Mouse (Mus musculus) small intestine, adult 2 months (tissue): Measurements from ENCODE around the gene Tmem231. TPM values are rescaled to one million over a fixed set of nuclear protein-coding genes. Genes with fewer than 3 reads are reported as not detected.

Experiments
- H3K27ac ChIP-seq: fragments of 200-500 bp; 2 replicates; pipeline ENCODE4 v1.5.1; 2012; ENCODE audit warnings: low read depth, low read length, control low read depth, inconsistent platforms; ENCODE audit not compliant: insufficient read depth
- H3K27me3 ChIP-seq: fragments of 200-500 bp; 2 replicates; pipeline ENCODE4 v1.6.1; 2012; ENCODE audit warnings: mild to moderate bottlenecking, moderate library complexity, low read length, inconsistent platforms; ENCODE audit not compliant: control insufficient read depth, insufficient read depth
- H3K36me3 ChIP-seq: fragments of 200-500 bp; 2 replicates; pipeline ENCODE4 v1.6.1; 2012; ENCODE audit warnings: mild to moderate bottlenecking, low read length, control low read depth, inconsistent platforms; ENCODE audit not compliant: control insufficient read depth, insufficient read depth
- H3K4me1 ChIP-seq: fragments of 200-500 bp; 2 replicates; pipeline ENCODE4 v1.6.1; 2012; ENCODE audit warnings: low read length, inconsistent platforms, mixed read lengths; ENCODE audit not compliant: control insufficient read depth, insufficient read depth, insufficient read length
- H3K4me3 ChIP-seq: fragments of 200-500 bp; 2 replicates; pipeline ENCODE4 v1.5.1; 2012; ENCODE audit warnings: low read depth, mild to moderate bottlenecking, control low read depth, inconsistent platforms, low read length, moderate library complexity
- CTCF ChIP-seq: fragments of 200-500 bp; IDR thresholded peaks from 2 replicates; pipeline ENCODE4 v1.5.1; 2012; ENCODE audit warnings: low read depth, mild to moderate bottlenecking, control low read depth, inconsistent platforms, low read length, moderate library complexity, mixed read lengths; ENCODE audit not compliant: insufficient replicate concordance, insufficient read length; ENCODE audit errors: extremely low read depth
- POLR2A ChIP-seq: fragments of 200-500 bp; IDR thresholded peaks from 2 replicates; pipeline ENCODE4 v1.6.1; 2012; ENCODE audit warnings: low read depth, mild to moderate bottlenecking, control low read depth, inconsistent platforms, low read length, moderate library complexity
- WGBS: fragments of 180-500 bp; shearing (Covaris S2); methylation state at CpG from one replicate; pipeline ENCODE4 v1.1.7; 2018; 5-methylcytosine and 5-hydroxymethylcytosine counted together
- polyA plus RNA-seq: library from polyadenylated mRNA; depleted of rRNA; stranded (reverse); fragments of >200 nt; gene quantifications from 2 replicates; pipeline ENCODE4 v1.2.3, GENCODE M21; 2012

Tmem231 gene
- polyA plus RNA-seq, 1 experiment = 1.5 TPM

DNA sequence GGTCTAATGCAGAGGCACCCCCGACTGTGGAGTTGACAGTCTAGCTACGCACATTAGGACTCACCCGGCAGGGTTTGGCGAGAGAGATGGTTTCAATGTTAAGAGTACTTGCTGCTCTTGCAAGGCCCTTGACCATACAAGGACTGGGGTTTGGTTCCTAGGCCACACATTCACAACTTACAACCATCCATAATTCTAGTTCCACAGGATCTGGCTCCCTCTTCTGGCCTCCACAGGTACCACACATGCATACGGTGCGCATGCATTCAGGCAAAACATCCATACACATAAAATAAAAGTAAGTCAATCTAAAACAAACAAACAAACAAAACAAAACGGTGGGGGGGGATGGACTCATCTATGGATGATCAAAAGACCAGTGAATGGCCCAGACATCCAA is 38.7 kb downstream of the Tmem231 start:
- Histone ChIP-seq H3K36me3 (no peaks in the 10 kb centered on the region), H3K27me3 (peaks cover 9% of the 10 kb centered on the region), H3K4me3 (no peak overlapping the region), H3K4me1 (0 out of 2 replicates have a peak, but pooled peaks cover 3% of the 10 kb centered on the region), H3K27ac (no peak overlapping the region)
- no peak for TF ChIP-seq POLR2A
- TF ChIP-seq CTCF = no peak
- 87% methylated on average over 7 of the region's 7 CpGs for WGBS

GRCm38 (mm10) chr8:111892615-111893014 is 41.1 kb downstream of the Tmem231 start:
- no peak overlapping the region for H3K27ac ChIP-seq
- H3K4me1 ChIP-seq = 0 out of 2 replicates have a peak, but pooled peaks cover 3% of the 10 kb centered on the region
- TF ChIP-seq CTCF (no peak), POLR2A (no peak)
- H3K27me3 ChIP-seq = peaks cover 15% of the 10 kb centered on the region
- 30% methylated on average over 5 of the region's 5 CpGs for WGBS
- H3K4me3 ChIP-seq = no peak overlapping the region
- H3K36me3 ChIP-seq = no peaks in the 10 kb centered on the region

DNA sequence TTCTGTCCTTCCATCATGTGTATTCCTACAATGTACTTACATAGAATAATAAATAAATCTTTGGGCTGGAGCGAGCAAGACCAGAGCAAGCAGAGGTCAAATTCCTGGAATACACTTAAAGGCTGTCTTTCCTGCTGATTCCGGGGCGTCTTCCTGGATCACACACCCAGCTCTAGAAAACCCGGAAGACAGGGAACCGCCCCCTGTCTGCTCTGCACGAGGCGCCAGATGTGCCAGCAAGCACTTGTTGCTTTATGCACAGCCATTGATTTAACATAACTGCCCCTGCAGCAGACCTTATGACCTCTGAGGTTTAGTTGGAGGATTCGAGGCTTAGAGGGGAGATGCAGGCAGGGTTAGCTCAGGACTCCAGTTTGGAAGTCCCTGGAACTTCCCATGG is 41.7 kb downstream of the Tmem231 start:
- TF ChIP-seq POLR2A (no peak), CTCF (no peak)
- 0 out of 2 replicates have a peak, but pooled peaks cover 3% of the 10 kb centered on the region for H3K4me1 ChIP-seq
- H3K27ac ChIP-seq = no peak overlapping the region
- H3K4me3 ChIP-seq = no peak overlapping the region
- WGBS = 2% methylated on average over 8 of the region's 8 CpGs
- peaks cover 15% of the 10 kb centered on the region for H3K27me3 ChIP-seq
- H3K36me3 ChIP-seq = no peaks in the 10 kb centered on the region

DNA sequence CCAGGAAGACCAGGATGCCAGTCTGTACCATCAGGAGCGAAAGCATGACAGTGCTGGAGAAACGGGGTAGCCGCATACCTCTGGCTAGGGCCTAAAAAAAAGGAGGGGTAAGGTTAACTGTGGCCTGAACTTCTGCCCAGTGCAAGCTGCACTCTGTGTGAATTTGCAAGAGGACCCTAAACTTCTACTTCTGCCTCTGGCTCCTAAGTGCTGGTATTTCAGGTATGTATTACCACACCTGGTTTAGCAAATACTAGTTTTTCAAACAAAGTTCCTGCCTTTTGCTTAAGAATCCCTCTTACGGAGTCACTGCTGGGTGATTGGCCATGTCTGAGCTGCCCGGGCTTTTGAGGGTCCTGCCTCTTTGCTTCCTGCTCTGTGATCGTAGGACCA is 42.8 kb downstream of the Tmem231 start:
- no peaks in the 10 kb centered on the region for H3K36me3 ChIP-seq
- 72% methylated on average over 6 of the region's 6 CpGs for WGBS
- peaks cover 15% of the 10 kb centered on the region for H3K27me3 ChIP-seq
- H3K4me1 ChIP-seq = 0 out of 2 replicates have a peak, but pooled peaks cover 3% of the 10 kb centered on the region
- no peak overlapping the region for H3K27ac ChIP-seq
- no peak overlapping the region for H3K4me3 ChIP-seq
- TF ChIP-seq CTCF = no peak
- no peak for TF ChIP-seq POLR2A

- 17% methylated on average over 86 of the region's 86 CpGs for WGBS
- H3K27ac ChIP-seq = no peak overlapping the region
- H3K4me3 ChIP-seq = no peak overlapping the region
- peaks cover 15% of the 10 kb centered on the region for H3K27me3 ChIP-seq
- TF ChIP-seq POLR2A (no peak), CTCF (no peak)
- H3K4me1 ChIP-seq = 0 out of 2 replicates have a peak, but pooled peaks cover 3% of the 10 kb centered on the region
- H3K36me3 ChIP-seq = no peaks in the 10 kb centered on the region
These were observed 43.5 kb downstream of the Tmem231 start for GRCm38 (mm10) chr8:111889931-111890910.

DNA sequence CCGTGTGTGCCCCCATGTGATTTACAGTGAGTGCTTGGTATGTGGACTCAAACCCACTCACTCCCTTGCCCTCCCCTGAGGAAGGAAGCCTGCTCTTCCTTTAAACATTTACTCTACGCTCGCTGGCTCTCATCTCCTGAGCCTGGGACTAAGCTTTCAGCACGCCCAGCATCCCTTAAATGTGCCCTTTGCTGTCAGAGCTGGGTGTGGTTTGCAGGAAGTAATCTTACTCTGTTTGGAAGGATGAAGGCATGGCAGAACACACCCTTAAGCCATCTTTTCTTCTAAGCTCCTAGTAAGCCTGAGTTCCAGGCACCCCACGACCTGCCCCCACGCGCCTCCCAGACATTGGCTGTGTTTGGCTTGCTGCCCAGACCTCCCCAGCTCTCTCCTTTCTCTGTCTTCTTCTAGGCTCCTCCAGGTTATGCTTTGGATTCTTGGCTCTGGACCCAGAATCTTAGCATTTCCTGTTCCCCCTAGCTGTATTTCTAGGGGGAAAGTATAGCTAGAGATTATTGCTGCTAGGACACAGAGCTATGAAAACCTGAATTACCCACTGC is 45.5 kb downstream of the Tmem231 start:
- Histone ChIP-seq H3K27ac (no peak overlapping the region), H3K4me1 (0 out of 2 replicates have a peak, but pooled peaks cover 3% of the 10 kb centered on the region), H3K4me3 (no peak overlapping the region), H3K27me3 (peaks cover 15% of the 10 kb centered on the region), H3K36me3 (no peaks in the 10 kb centered on the region)
- no peak for TF ChIP-seq POLR2A
- TF ChIP-seq CTCF = no peak
- 21% methylated on average over 7 of the region's 7 CpGs for WGBS

- Histone ChIP-seq H3K4me3 (no peak overlapping the region), H3K36me3 (no peaks in the 10 kb centered on the region), H3K27ac (no peak overlapping the region), H3K27me3 (peaks cover 15% of the 10 kb centered on the region), H3K4me1 (0 out of 2 replicates have a peak, but pooled peaks cover 3% of the 10 kb centered on the region)
- 53% methylated on average over 1 of the region's 1 CpGs for WGBS
- TF ChIP-seq CTCF (no peak), POLR2A (no peak)
These were observed 46.2 kb downstream of the Tmem231 start for GRCm38 (mm10) chr8:111887479-111887878.

GRCm38 (mm10) chr8:111883615-111884014 is 50.1 kb downstream of the Tmem231 start:
- WGBS = 66% methylated on average over 4 of the region's 4 CpGs
- Histone ChIP-seq H3K36me3 (no peaks in the 10 kb centered on the region), H3K27me3 (no peaks in the 10 kb centered on the region), H3K4me3 (no peak overlapping the region), H3K27ac (no peak overlapping the region), H3K4me1 (no peaks in the 10 kb centered on the region)
- TF ChIP-seq POLR2A = no peak
- no peak for TF ChIP-seq CTCF
